Mouse (Mus musculus): ENCODE measurements around the gene Kdm4c. TPM values are rescaled to one million over a fixed set of nuclear protein-coding genes. Genes with fewer than 3 reads are reported as not detected.

The Kdm4c gene
- polyA plus RNA-seq, 1 experiment, result 3.4 TPM

DNA sequence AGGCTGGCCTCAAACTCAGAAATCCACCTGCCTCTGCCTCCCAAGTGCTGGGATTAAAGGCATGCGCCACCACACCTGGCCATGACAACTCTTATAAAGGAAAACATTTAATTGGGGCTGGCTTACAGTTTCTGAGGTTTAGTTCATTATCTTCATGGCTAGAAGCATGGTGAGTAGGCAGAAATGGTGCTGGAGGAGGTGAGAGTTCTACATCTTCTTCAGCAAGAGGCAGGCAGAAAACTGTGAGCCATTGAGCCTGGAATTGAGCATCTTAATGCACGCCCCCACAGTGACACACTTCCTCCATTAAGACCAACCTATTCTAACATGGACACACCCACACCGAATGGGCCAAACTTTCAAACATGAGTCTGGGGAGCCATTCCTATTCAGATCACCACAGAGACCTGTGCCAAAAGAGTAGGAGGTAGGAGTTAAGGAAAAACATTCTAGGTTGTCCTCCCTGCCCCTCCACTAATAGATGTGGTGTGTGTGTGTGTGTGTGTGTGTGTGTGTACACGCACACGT is 22.2 kb downstream of the Kdm4c start:
- Histone ChIP-seq H3K27ac (ENCODE audit: insufficient read depth, low read depth, low read length) (no peak overlapping the region), H3K4me3 (ENCODE audit: insufficient read depth, low read depth, low read length) (no peak overlapping the region), H3K4me1 (ENCODE audit: control insufficient read depth, insufficient read depth, low read length) (no peaks in the 10 kb centered on the region; the same call in 1 of the 2 replicates), H3K36me3 (ENCODE audit: control insufficient read depth, insufficient read depth, low read length) (no peaks in the 10 kb centered on the region), H3K27me3 (replicated peaks; ENCODE audit: control insufficient read depth, insufficient read depth, low read length) (no peaks in the 10 kb centered on the region)
- no peak for TF ChIP-seq CTCF (conservative IDR thresholded peaks at IDR 0.05; ENCODE audit: insufficient read depth, insufficient read length, low read depth, low read length)
- no peak for TF ChIP-seq POLR2A (IDR thresholded peaks at IDR 0.05; ENCODE audit: low read depth, low read length)
- WGBS, result 93% methylated on average over 5 of the region's 5 CpGs
- no peak for DNase-seq

DNA sequence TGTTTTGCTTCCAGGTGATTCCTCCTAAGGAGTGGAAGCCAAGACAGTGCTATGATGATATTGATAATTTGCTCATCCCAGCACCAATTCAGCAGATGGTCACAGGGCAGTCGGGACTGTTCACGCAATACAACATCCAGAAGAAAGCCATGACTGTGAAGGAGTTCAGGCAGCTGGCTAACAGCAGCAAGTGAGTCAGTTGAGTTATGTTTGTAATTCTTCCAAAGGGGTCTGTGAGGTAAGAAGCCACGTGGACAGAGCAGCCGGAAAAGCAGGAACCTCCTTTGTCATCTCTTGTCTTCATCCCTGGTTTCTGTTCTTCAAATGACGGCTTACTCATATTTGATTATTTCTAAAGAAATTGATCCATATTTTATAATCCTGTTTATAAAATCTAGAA is 28.9 kb downstream of the Kdm4c start:
- no peak overlapping the region for H3K4me3 ChIP-seq (ENCODE audit: insufficient read depth, low read depth, low read length)
- no peaks in the 10 kb centered on the region for H3K27me3 ChIP-seq (replicated peaks; ENCODE audit: control insufficient read depth, insufficient read depth, low read length)
- no peak overlapping the region for H3K27ac ChIP-seq (ENCODE audit: insufficient read depth, low read depth, low read length)
- 83% methylated on average over 5 of the region's 5 CpGs for WGBS
- no peak for DNase-seq
- H3K4me1 ChIP-seq (ENCODE audit: control insufficient read depth, insufficient read depth, low read length), result no peaks in the 10 kb centered on the region
- TF ChIP-seq POLR2A (IDR thresholded peaks at IDR 0.05; ENCODE audit: low read depth, low read length) (no peak), CTCF (conservative IDR thresholded peaks at IDR 0.05; ENCODE audit: insufficient read depth, insufficient read length, low read depth, low read length) (no peak)
- peaks cover 2% of the 10 kb centered on the region; the same call in 1 of the 2 replicates for H3K36me3 ChIP-seq (ENCODE audit: control insufficient read depth, insufficient read depth, low read length)

DNA sequence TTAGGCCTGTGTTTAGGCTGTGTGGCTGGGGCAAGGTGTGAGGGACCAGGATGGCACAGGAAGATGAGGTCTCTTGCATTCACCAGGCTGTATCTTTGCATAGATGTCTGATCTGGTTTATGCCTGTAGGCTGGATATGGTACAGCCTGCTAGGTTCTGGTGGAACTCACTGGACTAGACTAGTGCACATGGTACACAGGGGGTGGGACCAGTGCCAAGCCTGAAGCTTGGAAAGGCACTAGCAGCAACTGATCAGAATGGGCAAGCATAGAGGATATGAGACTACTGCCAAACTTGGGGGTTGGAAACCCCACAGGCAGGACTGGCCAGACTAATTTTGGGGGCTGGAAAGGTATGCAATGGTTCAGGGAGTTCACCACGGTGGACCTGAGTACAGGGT is 35.2 kb downstream of the Kdm4c start:
- Histone ChIP-seq H3K27me3 (replicated peaks; ENCODE audit: control insufficient read depth, insufficient read depth, low read length) (no peaks in the 10 kb centered on the region), H3K27ac (ENCODE audit: insufficient read depth, low read depth, low read length) (no peak overlapping the region), H3K4me3 (ENCODE audit: insufficient read depth, low read depth, low read length) (no peak overlapping the region), H3K36me3 (ENCODE audit: control insufficient read depth, insufficient read depth, low read length) (no peaks in the 10 kb centered on the region; the same call in 1 of the 2 replicates), H3K4me1 (ENCODE audit: control insufficient read depth, insufficient read depth, low read length) (no peaks in the 10 kb centered on the region)
- DNase-seq, result no peak
- no peak for TF ChIP-seq CTCF (conservative IDR thresholded peaks at IDR 0.05; ENCODE audit: insufficient read depth, insufficient read length, low read depth, low read length)
- TF ChIP-seq POLR2A (IDR thresholded peaks at IDR 0.05; ENCODE audit: low read depth, low read length), result no peak
- WGBS, result 76% methylated on average over 1 of the region's 1 CpGs

DNA sequence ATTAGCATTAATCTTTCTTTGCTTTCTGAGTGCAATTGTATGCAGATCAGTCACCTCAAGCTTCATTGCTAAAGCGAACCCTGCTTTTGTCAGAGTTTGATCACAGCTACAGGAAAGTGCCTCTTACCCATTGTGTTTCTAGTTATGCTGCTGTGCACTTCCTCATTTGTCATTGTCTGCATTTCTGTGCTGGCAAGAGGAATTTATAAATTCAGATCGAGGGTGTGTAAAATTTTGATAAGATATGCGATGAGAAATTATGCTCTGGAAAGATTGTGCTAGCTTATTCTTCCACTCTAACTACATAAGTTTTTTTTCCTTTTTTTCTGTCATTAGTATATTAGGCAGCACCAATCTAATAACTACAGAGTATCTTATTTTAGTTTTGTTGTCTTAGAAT is 37.9 kb downstream of the Kdm4c start:
- no peaks in the 10 kb centered on the region for H3K4me1 ChIP-seq (ENCODE audit: control insufficient read depth, insufficient read depth, low read length)
- no peaks in the 10 kb centered on the region; the same call in 1 of the 2 replicates for H3K36me3 ChIP-seq (ENCODE audit: control insufficient read depth, insufficient read depth, low read length)
- H3K27ac ChIP-seq (ENCODE audit: insufficient read depth, low read depth, low read length), result no peak overlapping the region
- no peak overlapping the region for H3K4me3 ChIP-seq (ENCODE audit: insufficient read depth, low read depth, low read length)
- DNase-seq, result no peak
- 72% methylated on average over 3 of the region's 3 CpGs for WGBS
- H3K27me3 ChIP-seq (replicated peaks; ENCODE audit: control insufficient read depth, insufficient read depth, low read length), result no peaks in the 10 kb centered on the region
- TF ChIP-seq POLR2A (IDR thresholded peaks at IDR 0.05; ENCODE audit: low read depth, low read length) (no peak), CTCF (conservative IDR thresholded peaks at IDR 0.05; ENCODE audit: insufficient read depth, insufficient read length, low read depth, low read length) (no peak)

DNA sequence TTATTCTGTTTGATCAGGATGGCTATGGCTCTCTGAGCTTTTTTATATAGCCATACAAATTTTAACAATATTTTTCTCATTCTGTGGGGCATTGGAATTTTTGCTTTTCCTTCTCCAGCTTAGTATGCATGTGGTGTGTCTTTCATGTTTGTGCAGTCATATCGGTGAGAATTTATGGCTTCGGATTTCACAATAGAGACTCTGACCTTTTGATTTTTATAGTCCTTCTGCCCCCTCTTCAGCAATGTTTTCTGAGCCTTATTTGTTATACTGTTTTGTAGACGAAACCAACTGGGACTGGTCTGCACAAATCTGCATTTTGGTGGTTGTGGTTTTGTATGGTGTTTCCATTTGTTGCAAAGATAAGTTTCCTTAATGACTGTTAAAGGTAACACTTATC is 45.6 kb downstream of the Kdm4c start:
- no peak overlapping the region for H3K4me3 ChIP-seq (ENCODE audit: insufficient read depth, low read depth, low read length)
- no peaks in the 10 kb centered on the region for H3K4me1 ChIP-seq (ENCODE audit: control insufficient read depth, insufficient read depth, low read length)
- TF ChIP-seq POLR2A (IDR thresholded peaks at IDR 0.05; ENCODE audit: low read depth, low read length), result no peak
- no peak for TF ChIP-seq CTCF (conservative IDR thresholded peaks at IDR 0.05; ENCODE audit: insufficient read depth, insufficient read length, low read depth, low read length)
- H3K27me3 ChIP-seq (replicated peaks; ENCODE audit: control insufficient read depth, insufficient read depth, low read length), result no peaks in the 10 kb centered on the region
- H3K27ac ChIP-seq (ENCODE audit: insufficient read depth, low read depth, low read length), result no peak overlapping the region
- H3K36me3 ChIP-seq (ENCODE audit: control insufficient read depth, insufficient read depth, low read length), result no peaks in the 10 kb centered on the region; the same call in 1 of the 2 replicates
- WGBS, result 81% methylated on average over 3 of the region's 3 CpGs
- DNase-seq, result no peak

DNA sequence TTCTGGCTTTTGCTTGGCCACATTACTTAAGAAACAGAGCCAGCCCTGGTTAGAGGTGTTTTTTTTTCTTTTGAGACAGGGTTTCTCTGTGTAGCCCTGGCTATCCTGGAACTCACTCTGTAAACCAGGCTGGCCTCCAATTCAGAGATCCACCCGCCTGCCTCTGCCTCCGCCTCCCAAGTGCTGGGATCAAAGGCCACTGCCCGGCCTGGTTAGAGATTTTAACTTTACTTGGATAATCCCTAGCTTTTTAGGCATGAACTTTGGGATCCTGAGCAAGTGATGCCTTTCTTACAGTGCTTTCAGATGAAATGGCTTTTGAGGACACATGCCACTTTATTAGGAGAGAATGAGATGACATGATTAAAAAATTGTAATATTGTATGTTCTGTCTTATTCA is 52.4 kb downstream of the Kdm4c start:
- no peak for TF ChIP-seq POLR2A (IDR thresholded peaks at IDR 0.05; ENCODE audit: low read depth, low read length)
- no peak for TF ChIP-seq CTCF (conservative IDR thresholded peaks at IDR 0.05; ENCODE audit: insufficient read depth, insufficient read length, low read depth, low read length)
- 55% methylated on average over 3 of the region's 3 CpGs for WGBS
- H3K4me1 ChIP-seq (ENCODE audit: control insufficient read depth, insufficient read depth, low read length), result no peaks in the 10 kb centered on the region
- no peak overlapping the region for H3K27ac ChIP-seq (ENCODE audit: insufficient read depth, low read depth, low read length)
- DNase-seq, result peak; percentile 78
- H3K4me3 ChIP-seq (ENCODE audit: insufficient read depth, low read depth, low read length), result no peak overlapping the region
- H3K36me3 ChIP-seq (ENCODE audit: control insufficient read depth, insufficient read depth, low read length), result no peaks in the 10 kb centered on the region
- H3K27me3 ChIP-seq (replicated peaks; ENCODE audit: control insufficient read depth, insufficient read depth, low read length), result no peaks in the 10 kb centered on the region

DNA sequence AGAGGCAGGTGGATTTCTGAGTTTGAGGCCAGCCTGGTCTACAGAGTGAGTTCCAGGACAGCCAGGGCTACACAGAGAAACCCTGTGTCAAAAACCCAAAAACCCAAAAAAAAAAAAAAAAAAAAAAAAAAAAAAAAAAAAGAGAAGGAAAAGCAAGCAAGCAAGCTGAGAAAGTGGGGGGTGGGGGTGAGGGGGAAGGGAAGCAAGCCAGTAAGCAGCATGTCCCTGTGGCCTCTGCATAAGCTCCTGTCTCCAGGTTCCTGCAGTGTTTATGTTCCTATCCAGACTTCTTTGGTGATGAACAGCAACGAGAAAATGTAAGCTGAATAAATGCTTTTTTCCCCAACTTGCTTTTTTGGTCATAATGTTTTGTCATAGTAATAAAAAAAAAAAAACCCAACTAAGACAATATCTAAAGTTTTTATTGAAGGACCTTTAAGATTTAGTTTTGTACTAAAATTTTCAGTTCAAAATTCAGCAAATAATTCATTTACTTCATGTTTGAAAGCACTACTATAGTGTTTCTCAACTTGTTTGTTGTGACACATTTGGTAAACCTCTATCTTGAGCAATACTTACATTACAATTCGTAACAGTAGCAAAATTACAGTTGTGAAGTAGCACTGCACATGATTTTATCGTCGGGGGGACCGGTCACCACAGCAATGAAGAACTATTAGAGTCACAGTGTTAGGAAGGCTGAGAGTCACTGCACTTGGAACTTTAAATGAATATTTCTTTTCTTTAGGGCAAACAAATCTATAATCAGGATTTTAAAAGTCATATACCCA is 63.2 kb downstream of the Kdm4c start:
- TF ChIP-seq POLR2A (IDR thresholded peaks at IDR 0.05; ENCODE audit: low read depth, low read length), result no peak
- TF ChIP-seq CTCF (conservative IDR thresholded peaks at IDR 0.05; ENCODE audit: insufficient read depth, insufficient read length, low read depth, low read length), result no peak
- no peaks in the 10 kb centered on the region for H3K4me1 ChIP-seq (ENCODE audit: control insufficient read depth, insufficient read depth, low read length)
- 95% methylated on average over 5 of the region's 5 CpGs for WGBS
- no peaks in the 10 kb centered on the region for H3K36me3 ChIP-seq (ENCODE audit: control insufficient read depth, insufficient read depth, low read length)
- H3K27ac ChIP-seq (ENCODE audit: insufficient read depth, low read depth, low read length), result no peak overlapping the region
- no peaks in the 10 kb centered on the region for H3K27me3 ChIP-seq (replicated peaks; ENCODE audit: control insufficient read depth, insufficient read depth, low read length)
- H3K4me3 ChIP-seq (ENCODE audit: insufficient read depth, low read depth, low read length), result no peak overlapping the region
- DNase-seq, result no peak
